Mouse (Mus musculus) forebrain, embryonic 10.5 days (tissue): ENCODE data around the gene Pkp3. TPM values are rescaled to one million over a fixed set of nuclear protein-coding genes. Genes with fewer than 3 reads are reported as not detected.

ENCODE experiments used
- DNase-seq: peaks from one replicate; pipeline ENCODE4 v3.0.0-alpha.2; 2017; ENCODE audit warnings: low spot score; ENCODE audit errors: extremely low spot score
- H3K27ac ChIP-seq: fragments of 300-500 bp; sonication (generic); 2 replicates; pipeline ENCODE4 v1.5.1; 2016; ENCODE audit warnings: mild to moderate bottlenecking
- H3K27me3 ChIP-seq: fragments of 300-500 bp; sonication (generic); 2 replicates; pipeline ENCODE4 v1.6.1; 2016; ENCODE audit warnings: mild to moderate bottlenecking; ENCODE audit not compliant: poor library complexity, severe bottlenecking
- H3K36me3 ChIP-seq: fragments of 300-500 bp; sonication (generic); replicated peaks from 2 replicates; pipeline ENCODE4 v1.6.1; 2016; ENCODE audit warnings: mild to moderate bottlenecking, moderate library complexity
- H3K4me1 ChIP-seq: fragments of 300-500 bp; sonication (generic); 2 replicates; pipeline ENCODE4 v1.6.1; 2016
- H3K4me3 ChIP-seq: fragments of 300-500 bp; sonication (generic); 2 replicates; pipeline ENCODE4 v1.5.1; 2016; ENCODE audit warnings: mild to moderate bottlenecking, moderate library complexity
- H3K9me3 ChIP-seq: fragments of 300-500 bp; sonication (generic); 2 replicates; pipeline ENCODE4 v1.6.1; 2016; ENCODE audit warnings: mild to moderate bottlenecking, moderate library complexity
- WGBS: fragments of 180-500 bp; shearing (Covaris S2); methylation state at CpG from one replicate; pipeline ENCODE4 v1.1.7; 2016; 5-methylcytosine and 5-hydroxymethylcytosine counted together
- polyA plus RNA-seq: library from polyadenylated mRNA; unstranded; fragments of >200 nt; fragmentation: Nextera tagmentation; extraction: Ambion mirVana; gene quantifications from 2 replicates; pipeline ENCODE4 v1.2.1, GENCODE M21; 2016

Gene Pkp3
- polyA plus RNA-seq, 1 experiment from 2014 or later, result 2.4 TPM

DNA sequence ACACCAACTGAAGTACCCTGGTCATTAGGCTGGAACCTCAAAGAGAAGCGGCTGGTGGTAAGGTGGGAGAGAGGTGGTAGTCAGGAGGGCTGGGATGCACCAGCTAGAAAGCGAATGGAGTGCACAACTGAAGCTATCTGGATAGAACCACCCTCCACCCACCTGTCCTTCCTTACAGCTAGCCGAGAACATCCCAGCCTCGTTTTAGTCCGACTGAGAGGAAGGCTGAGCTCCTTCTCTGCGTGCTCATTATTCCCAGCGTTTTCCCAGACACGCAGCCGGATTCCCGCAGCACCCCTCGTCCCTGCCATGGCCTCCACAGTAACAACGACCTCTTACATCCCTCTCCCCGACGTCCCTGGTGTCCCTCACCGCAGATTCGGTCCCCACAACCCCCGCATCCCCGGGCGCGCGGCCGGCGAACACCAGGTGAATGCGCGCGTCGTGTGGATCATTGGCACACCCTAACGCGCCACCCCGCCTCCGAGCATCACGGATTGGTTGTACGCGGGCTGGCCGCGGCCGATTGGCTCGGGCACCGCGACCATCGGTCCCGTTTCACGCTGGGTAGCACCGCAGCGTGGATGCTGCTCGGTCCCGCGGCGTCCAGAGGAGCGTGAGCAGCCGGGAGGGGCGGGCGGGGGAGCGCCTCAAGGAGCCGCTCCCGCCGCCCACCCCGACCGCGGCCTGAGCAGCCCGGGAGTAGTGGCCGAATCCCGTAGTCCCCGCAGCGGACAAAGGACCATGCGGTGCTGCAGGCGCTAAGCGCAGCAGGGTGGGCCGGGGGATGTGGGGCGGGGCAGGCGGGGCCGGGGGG lies 17.4 kb upstream of the Pkp3 start, which contains the start of gene B4galnt4:
Gene B4galnt4, plus strand, starts transcription at position 679 of the 817 bp plus-strand sequence.
- Histone ChIP-seq H3K27ac (peak within 1 kb of the TSS; percentile 95), H3K9me3 (peaks cover 2% of the 10 kb centered on the region; the same call in 1 of the 2 replicates), H3K36me3 (peaks cover 62% of the 10 kb centered on the region), H3K4me1 (peaks cover 30% of the 10 kb centered on the region), H3K4me3 (peak within 1 kb of the TSS; percentile 80), H3K27me3 (peaks cover 22% of the 10 kb centered on the region)
- under 1% methylated on average over 72 of the region's 72 CpGs for WGBS
- peak; percentile 87 for DNase-seq

DNA sequence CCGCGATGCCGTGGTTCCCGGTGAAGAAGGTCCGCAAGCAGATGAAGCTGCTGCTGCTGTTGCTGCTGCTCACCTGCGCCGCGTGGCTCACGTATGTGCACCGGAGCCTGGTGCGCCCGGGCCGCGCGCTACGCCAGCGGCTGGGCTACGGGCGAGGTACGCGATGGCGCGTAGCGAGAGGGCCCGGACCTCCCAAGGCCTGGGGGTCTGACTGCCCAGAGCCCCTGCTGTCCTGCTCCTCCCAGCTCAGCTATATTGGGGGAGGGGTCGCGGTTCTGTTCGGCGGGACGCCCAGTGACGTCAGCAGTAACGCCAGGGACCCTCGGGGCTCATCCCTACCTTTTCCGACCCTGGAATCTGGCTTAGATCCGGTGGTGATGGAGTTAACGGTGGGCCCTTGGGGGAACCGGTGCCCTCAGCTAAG lies 16.7 kb upstream of the Pkp3 start:
- Histone ChIP-seq H3K4me3 (peak overlapping the region; percentile 80), H3K36me3 (peaks cover 62% of the 10 kb centered on the region), H3K4me1 (peaks cover 30% of the 10 kb centered on the region), H3K27ac (peak overlapping the region; percentile 95), H3K27me3 (peaks cover 22% of the 10 kb centered on the region), H3K9me3 (no peaks in the 10 kb centered on the region)
- peak; percentile 53 for DNase-seq
- WGBS, result 0% methylated on average over 37 of the region's 37 CpGs

DNA sequence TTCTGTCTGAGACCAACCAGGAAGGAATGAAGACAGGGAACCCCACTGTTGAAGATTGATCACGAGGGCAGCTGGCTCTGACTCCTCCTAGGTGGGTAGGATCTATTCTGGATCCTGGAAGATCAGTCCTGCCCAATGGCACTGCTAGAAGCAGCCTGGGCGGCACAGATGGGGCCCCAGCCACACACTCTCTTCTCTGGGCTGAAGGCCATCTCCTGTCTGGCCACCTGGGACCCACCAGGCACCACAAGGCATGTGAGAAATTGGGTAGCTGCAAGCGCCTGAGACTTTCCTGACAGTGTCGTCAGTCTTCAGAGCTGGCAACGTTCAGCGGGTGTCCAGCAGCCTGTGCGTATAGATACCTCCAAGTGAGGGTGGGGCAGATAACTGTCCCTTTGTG lies 15.5 kb upstream of the Pkp3 start:
- 97% methylated on average over 7 of the region's 7 CpGs for WGBS

DNA sequence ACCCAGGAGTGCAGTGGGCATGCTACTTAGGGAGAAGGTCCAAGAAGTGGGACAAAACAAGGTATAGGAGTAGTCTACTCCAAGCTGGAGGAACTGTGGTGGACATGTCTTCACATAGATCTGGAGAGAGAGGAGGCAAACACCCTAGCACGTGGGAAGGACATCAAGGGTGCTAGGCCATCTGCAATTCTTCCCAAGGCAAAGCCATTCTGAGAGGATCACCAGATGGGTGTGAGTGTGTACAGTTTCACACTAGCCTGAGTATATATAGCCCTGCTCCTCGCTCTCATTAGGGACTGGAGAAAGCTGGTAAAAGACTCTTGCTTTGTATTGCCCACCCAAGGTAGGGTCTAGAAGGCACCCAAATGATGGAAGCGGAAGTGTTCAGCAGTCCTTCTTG lies 14.7 kb upstream of the Pkp3 start:
- no peak for DNase-seq
- WGBS, result 94% methylated on average over 3 of the region's 3 CpGs
- H3K27me3 ChIP-seq, result peaks cover 29% of the 10 kb centered on the region
- peaks cover 30% of the 10 kb centered on the region for H3K4me1 ChIP-seq
- H3K36me3 ChIP-seq, result peaks cover 67% of the 10 kb centered on the region
- no peak overlapping the region for H3K4me3 ChIP-seq
- no peaks in the 10 kb centered on the region for H3K9me3 ChIP-seq
- no peak overlapping the region for H3K27ac ChIP-seq

More for the DNA sequence above, 15.5 kb upstream of the Pkp3 start:
- Histone ChIP-seq H3K4me3 (peak overlapping the region; percentile 80; the same call in 1 of the 2 replicates), H3K27ac (no peak overlapping the region), H3K27me3 (peaks cover 22% of the 10 kb centered on the region), H3K9me3 (no peaks in the 10 kb centered on the region), H3K4me1 (peaks cover 30% of the 10 kb centered on the region), H3K36me3 (peaks cover 62% of the 10 kb centered on the region)
- no peak for DNase-seq

DNA sequence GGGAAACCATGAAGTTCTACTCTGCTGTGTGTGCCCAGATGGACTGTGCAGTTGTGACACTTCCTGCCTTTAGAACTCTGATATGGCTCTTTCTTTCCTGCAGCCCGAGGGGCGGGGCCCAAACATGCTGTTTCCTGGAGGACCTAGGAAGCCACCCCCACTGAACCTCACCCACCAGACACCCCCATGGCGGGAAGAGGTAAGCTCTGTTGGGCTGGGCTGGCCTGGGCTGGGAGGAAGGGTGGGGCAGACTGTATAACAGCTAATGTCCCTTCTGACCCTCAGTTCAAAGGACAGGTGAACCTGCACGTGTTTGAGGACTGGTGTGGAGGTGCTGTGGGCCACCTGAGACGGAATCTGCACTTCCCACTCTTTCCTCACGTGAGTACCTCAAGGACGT lies 13.8 kb upstream of the Pkp3 start:
- H3K9me3 ChIP-seq, result no peaks in the 10 kb centered on the region
- WGBS, result 91% methylated on average over 7 of the region's 7 CpGs
- no peak overlapping the region for H3K4me3 ChIP-seq
- peaks cover 70% of the 10 kb centered on the region for H3K36me3 ChIP-seq
- peaks cover 30% of the 10 kb centered on the region for H3K4me1 ChIP-seq
- H3K27me3 ChIP-seq, result peaks cover 36% of the 10 kb centered on the region
- DNase-seq, result no peak
- no peak overlapping the region for H3K27ac ChIP-seq

DNA sequence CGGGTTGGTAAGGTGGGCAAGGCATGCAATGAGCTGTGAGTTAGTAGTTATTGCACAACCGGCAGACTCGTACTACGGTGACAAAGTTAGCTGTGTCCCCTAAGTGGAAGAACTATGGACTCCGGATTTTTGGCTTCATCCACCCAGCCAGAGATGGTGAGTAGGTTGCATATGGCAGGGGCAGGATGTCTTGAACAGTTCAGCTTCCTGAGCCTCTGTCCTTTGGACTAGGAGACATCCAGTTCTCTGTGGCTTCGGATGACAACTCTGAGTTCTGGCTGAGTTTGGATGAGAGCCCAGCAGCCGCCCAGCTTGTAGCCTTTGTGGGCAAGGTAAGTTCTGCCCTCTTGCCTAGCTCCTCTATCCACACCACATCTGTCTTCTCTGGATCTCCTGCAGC lies 13.4 kb upstream of the Pkp3 start:
- peaks cover 70% of the 10 kb centered on the region for H3K36me3 ChIP-seq
- H3K4me3 ChIP-seq, result no peak overlapping the region
- H3K4me1 ChIP-seq, result peaks cover 31% of the 10 kb centered on the region
- H3K27ac ChIP-seq, result no peak overlapping the region
- 92% methylated on average over 7 of the region's 7 CpGs for WGBS
- peaks cover 38% of the 10 kb centered on the region for H3K27me3 ChIP-seq
- no peak for DNase-seq
- no peaks in the 10 kb centered on the region for H3K9me3 ChIP-seq

DNA sequence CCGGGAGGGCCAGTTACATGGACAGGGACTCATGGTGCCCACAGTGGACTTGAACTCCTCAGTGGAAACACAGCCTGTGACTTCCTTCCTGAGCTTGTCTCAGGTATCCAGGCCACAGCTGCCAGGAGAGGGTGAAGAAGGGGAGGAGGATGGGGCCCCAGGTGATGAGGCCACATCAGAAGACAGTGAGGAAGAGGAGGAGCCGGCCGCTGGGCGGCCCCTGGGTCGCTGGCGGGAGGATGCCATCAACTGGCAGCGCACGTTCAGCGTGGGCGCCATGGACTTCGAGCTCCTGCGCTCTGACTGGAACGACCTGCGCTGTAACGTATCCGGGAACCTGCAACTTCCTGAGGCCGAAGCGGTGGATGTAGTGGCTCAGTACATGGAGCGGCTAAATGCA lies 9.7 kb upstream of the Pkp3 start:
- H3K27me3 ChIP-seq, result peaks cover 49% of the 10 kb centered on the region
- DNase-seq, result no peak
- 88% methylated on average over 19 of the region's 19 CpGs for WGBS
- no peak overlapping the region for H3K4me3 ChIP-seq
- H3K27ac ChIP-seq, result no peak overlapping the region
- peaks cover 57% of the 10 kb centered on the region for H3K36me3 ChIP-seq
- H3K4me1 ChIP-seq, result peaks cover 24% of the 10 kb centered on the region
- H3K9me3 ChIP-seq, result no peaks in the 10 kb centered on the region

DNA sequence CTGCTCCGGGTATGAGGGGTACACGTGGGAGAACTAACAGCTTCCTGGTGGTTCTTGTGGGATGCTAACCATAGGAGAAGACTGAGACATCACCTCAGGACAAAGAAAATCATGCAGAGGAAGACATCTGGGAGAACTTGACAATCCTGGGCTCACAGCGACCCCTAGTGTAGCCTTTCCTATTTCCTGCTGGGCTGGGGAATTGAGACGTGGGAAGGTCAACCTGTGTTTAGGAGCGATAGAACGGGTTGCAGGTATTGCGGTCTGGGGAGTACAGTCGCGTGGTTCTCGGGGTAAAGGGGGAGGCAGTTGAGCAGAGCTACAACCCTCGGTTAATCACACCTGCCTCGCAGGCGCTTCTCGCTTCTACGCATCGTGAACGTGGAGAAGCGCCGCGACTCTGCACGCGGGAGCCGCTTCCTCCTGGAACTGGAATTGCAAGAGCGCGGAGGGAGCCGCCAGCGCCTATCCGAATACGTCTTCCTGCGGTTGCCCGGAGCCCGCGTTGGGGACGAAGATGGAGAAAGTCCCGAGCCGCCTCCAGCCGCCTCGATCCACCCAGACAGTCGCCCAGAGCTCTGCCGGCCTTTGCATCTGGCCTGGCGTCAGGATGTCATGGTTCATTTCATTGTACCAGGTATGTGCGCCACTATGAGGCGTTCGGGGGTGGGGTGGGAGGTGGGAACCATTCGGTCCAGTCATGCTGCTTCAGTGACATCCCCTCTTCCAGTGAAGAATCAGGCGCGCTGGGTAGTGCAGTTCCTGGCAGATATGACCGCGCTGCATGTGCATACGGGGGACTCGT lies 7.8 kb upstream of the Pkp3 start:
- Histone ChIP-seq H3K27me3 (peaks cover 49% of the 10 kb centered on the region), H3K9me3 (no peaks in the 10 kb centered on the region), H3K4me3 (peak overlapping the region; percentile 51), H3K36me3 (peaks cover 37% of the 10 kb centered on the region), H3K27ac (peak overlapping the region; percentile 72), H3K4me1 (peaks cover 24% of the 10 kb centered on the region)
- WGBS, result 2% methylated on average over 51 of the region's 51 CpGs
- DNase-seq, result peak; percentile 79

DNA sequence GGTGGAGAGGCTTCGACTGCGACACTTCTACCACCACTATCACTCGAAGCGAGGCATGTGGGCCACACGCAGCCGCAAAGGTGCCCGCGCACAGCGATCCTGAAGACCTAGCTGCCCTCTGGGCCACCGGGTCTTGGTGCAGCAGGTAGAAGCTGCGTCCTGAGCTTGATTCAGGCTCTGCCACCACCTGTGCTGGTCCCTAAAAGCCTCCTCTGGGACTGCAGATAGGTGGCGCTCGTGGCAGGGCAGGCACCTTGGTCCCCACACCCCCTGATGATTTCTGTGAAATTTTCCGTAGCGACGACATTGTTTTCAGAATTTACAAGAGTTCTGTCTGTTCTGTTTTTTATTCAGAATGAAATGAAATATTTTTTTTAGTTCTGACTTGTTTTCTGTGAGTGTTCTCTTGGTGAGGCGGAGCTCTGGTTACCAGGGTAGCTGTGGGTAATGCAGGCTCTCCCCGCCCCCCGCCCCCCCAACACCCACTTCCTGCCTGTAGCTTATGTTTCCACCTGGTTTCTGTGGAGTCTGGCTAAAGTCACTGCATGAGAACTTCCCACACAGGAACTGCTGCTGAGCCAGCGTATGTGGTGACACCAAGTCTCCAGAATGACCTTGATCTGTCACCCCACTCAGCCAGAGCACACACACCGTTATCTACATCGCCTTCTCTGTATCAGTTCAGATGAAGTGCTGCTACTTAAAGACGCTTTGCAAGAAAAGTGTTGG lies 5.8 kb upstream of the Pkp3 start:
- Histone ChIP-seq H3K4me1 (peaks cover 24% of the 10 kb centered on the region), H3K36me3 (peaks cover 18% of the 10 kb centered on the region), H3K4me3 (no peak overlapping the region), H3K27me3 (peaks cover 49% of the 10 kb centered on the region), H3K27ac (no peak overlapping the region), H3K9me3 (no peaks in the 10 kb centered on the region)
- no peak for DNase-seq
- 40% methylated on average over 23 of the region's 23 CpGs for WGBS

DNA sequence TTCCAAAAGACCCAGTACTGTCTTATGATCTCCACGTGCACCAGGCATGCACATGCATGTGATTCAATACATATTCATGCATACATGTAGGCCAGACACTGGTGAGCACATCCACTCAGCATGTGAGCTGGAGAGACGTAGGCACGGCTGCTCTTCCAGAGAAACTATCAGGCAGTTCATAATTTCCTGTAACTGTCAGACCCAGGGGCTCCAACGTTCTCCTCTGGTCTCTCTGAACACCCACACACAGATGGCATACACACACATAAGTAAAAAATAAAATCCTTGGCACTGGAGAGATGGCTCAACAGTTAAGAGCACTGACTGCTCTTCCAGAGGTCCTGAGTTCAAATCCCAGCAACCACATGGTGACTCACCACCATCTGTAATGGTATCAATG lies 4.2 kb upstream of the Pkp3 start:
- Histone ChIP-seq H3K4me1 (peaks cover 25% of the 10 kb centered on the region), H3K9me3 (no peaks in the 10 kb centered on the region), H3K27ac (no peak overlapping the region), H3K4me3 (no peak overlapping the region), H3K27me3 (peaks cover 48% of the 10 kb centered on the region), H3K36me3 (peaks cover 2% of the 10 kb centered on the region)
- no peak for DNase-seq
- WGBS, result 85% methylated on average over 4 of the region's 4 CpGs

DNA sequence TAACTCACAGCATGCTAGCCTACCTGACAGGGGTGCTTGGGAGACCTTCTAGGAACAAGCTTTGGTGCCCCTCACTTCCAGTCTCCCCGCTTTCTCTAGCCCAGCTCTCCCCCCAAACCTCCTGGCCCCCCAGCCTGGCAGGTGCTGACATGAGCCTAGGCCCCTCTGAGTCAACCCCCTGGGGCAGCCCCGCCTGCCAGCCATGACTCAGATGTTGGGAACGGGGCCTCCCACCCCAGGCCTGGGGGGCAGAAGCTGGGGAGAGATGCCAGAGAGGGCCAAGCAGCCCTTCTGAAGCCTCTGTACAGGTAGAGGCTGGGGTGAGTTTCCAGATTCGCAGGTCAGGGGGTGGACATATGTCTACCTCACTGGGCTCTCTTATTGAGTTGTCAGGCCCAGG lies 858 bp downstream of the Pkp3 start:
- 87% methylated on average over 4 of the region's 4 CpGs for WGBS
- Histone ChIP-seq H3K9me3 (no peaks in the 10 kb centered on the region; the same call in 1 of the 2 replicates), H3K27me3 (peaks cover 42% of the 10 kb centered on the region), H3K36me3 (no peaks in the 10 kb centered on the region), H3K27ac (no peak overlapping the region), H3K4me3 (no peak overlapping the region), H3K4me1 (peaks cover 20% of the 10 kb centered on the region; the same call in 1 of the 2 replicates)
- no peak for DNase-seq
